Mouse (Mus musculus): ENCODE results near the gene Pla2g15.

GRCm38 (mm10) chr8:106140191-106140590 lies 10.0 kb upstream of the Pla2g15 start:
- TF ChIP-seq CTCF (IDR thresholded peaks at IDR 0.05; ENCODE audit: low read depth), result no peak
- TF ChIP-seq EP300 (IDR thresholded peaks at IDR 0.05; ENCODE audit: low read depth), result no peak

All from liver, postnatal 0 days (tissue).